Comparison of ENCODE assay signal across 24 mouse cellular contexts in genomic region chr3:84927901-84928300, GRCm38 (mm10).
A peak's percentile ranks its signal among the peaks of the same experiment; 100 is the strongest.
DNase-seq lines count a peak whose midpoint lies in the region; ATAC-seq and TF ChIP-seq lines count a peak whose summit lies in the region.
"Had no signal": no experiment of that assay in that cellular context is flagged by ENCODE, and none has a peak within 500 bp of the region (broad histone marks: within the 10 kb centered on the region; RNA-seq: fewer than 3 reads in every experiment).

No protein-coding gene starts in this region.

- no peaks in the 10 kb centered on the region for H3K27me3 ChIP-seq in forebrain, embryonic 12.5 days
- no peaks in the 10 kb centered on the region for H3K27me3 ChIP-seq in kidney, embryonic 15.5 days
- H3K27me3 ChIP-seq: limb, embryonic 12.5 days; liver, embryonic 13.5 days; neural tube, embryonic 13.5 days had no signal

- ATAC-seq in forebrain, embryonic 12.5 days (ENCODE audit: low FRiP score): no peak
- ATAC-seq in kidney, embryonic 15.5 days (replicated peaks; ENCODE audit: low FRiP score): no peak
- ATAC-seq: forebrain, postnatal 0 days had no signal

- no peak overlapping the region for H3K4me2 ChIP-seq in forebrain, embryonic 12.5 days
- H3K4me2 ChIP-seq in kidney, embryonic 15.5 days: no peak overlapping the region
- H3K4me2 ChIP-seq: hindbrain, embryonic 14.5 days; limb, embryonic 12.5 days; liver, embryonic 13.5 days; neural tube, embryonic 13.5 days had no signal

- DNase-seq in gastrocnemius, adult 2 months: no peak
- no peak for DNase-seq in gastrocnemius, postnatal 10 days
- peak; percentile 58 for DNase-seq in 416B (ENCODE audit: low read depth)
- DNase-seq in ES-E14 (ENCODE audit: low read depth, low spot score): peak; percentile 24
- DNase-seq in induced T-regulatory cell, adult 2 months (ENCODE audit: low read depth): peak; percentile 31
- DNase-seq in right cerebral cortex, postnatal 36 days (ENCODE audit: low spot score in 2 of 2): no peak
- DNase-seq: adrenal gland, postnatal 36 days; cerebellum, adult 11 months; cerebellum, adult 9-11 months; forebrain, postnatal 0 days; gastrocnemius, postnatal 36 days; kidney, adult 2 months; kidney, postnatal 14 days; liver, embryonic 13.5 days; midbrain, embryonic 14.5 days; right cerebral cortex, adult 18-20 months; thymus, adult 2 months; thymus, postnatal 4 days had no signal

- in situ Hi-C loops in ES-E14 (cut with MboI; ENCODE audit: low sequenced_read_pairs in 2 of 2, unreplicated experiment in 2 of 2): no loop called here

- intact Hi-C loops in gastrocnemius, adult 2 months (cut with DNase I): loop anchor here (5.0 kb wide), 1 partner anchor 449 kb away; no protein-coding TSS in a partner anchor

- peaks cover 0 to 2% of the 10 kb centered on the region in 2 experiments; a peak in 1 of 4 replicates for H3K4me1 ChIP-seq in ES-E14 (ENCODE audit: control insufficient read depth in 2 of 2, insufficient read depth in 2 of 2, low read length in 2 of 2, poor library complexity in 1 of 2)
- H3K4me1 ChIP-seq in forebrain, embryonic 12.5 days: no peaks in the 10 kb centered on the region; the same call in 1 of the 2 replicates
- no peaks in the 10 kb centered on the region for H3K4me1 ChIP-seq in kidney, embryonic 15.5 days
- H3K4me1 ChIP-seq: embryonic facial prominence, embryonic 10.5 days; limb, embryonic 12.5 days; neural tube, embryonic 13.5 days had no signal

- no peak overlapping the region for H3K9ac ChIP-seq in ES-E14 (ENCODE audit: insufficient read depth, low read depth, low read length, poor library complexity, severe bottlenecking)
- no peak overlapping the region for H3K9ac ChIP-seq in forebrain, embryonic 12.5 days
- no peak overlapping the region for H3K9ac ChIP-seq in kidney, embryonic 15.5 days
- H3K9ac ChIP-seq: forebrain, postnatal 0 days; hindbrain, embryonic 14.5 days; limb, embryonic 12.5 days; liver, embryonic 13.5 days; neural tube, embryonic 13.5 days had no signal

- TF ChIP-seq CTCF in gastrocnemius, adult 2 months (IDR thresholded peaks at IDR 0.05): no peak

- no peaks in the 10 kb centered on the region for H3K9me3 ChIP-seq in ES-E14 (ENCODE audit: control insufficient read depth, insufficient read depth, low read depth, low read length)
- no peaks in the 10 kb centered on the region for H3K9me3 ChIP-seq in forebrain, embryonic 12.5 days
- H3K9me3 ChIP-seq in kidney, embryonic 15.5 days (replicated peaks): no peaks in the 10 kb centered on the region
- H3K9me3 ChIP-seq: embryonic facial prominence, embryonic 10.5 days; limb, embryonic 12.5 days; liver, embryonic 13.5 days; neural tube, embryonic 13.5 days had no signal

- peak overlapping the region; percentile 91; the same call in 1 of the 2 replicates for H3K27ac ChIP-seq in gastrocnemius, adult 2 months
- no peak overlapping the region for H3K27ac ChIP-seq in ES-E14 (ENCODE audit: insufficient read depth, low read depth, low read length, poor library complexity, severe bottlenecking)
- no peak overlapping the region for H3K27ac ChIP-seq in forebrain, embryonic 12.5 days
- H3K27ac ChIP-seq in kidney, embryonic 15.5 days: no peak overlapping the region
- H3K27ac ChIP-seq: embryonic facial prominence, embryonic 10.5 days; hindbrain, embryonic 14.5 days; limb, embryonic 12.5 days; liver, embryonic 13.5 days; neural tube, embryonic 13.5 days had no signal

- WGBS in forebrain, embryonic 12.5 days: 85% methylated on average over 2 of the region's 2 CpGs
- WGBS in kidney, embryonic 15.5 days: 89% methylated on average over 2 of the region's 2 CpGs

- H3K36me3 ChIP-seq in ES-E14 (ENCODE audit: control insufficient read depth, insufficient read depth, low read length, poor library complexity, severe bottlenecking): no peaks in the 10 kb centered on the region
- H3K36me3 ChIP-seq in forebrain, embryonic 12.5 days (replicated peaks): no peaks in the 10 kb centered on the region
- H3K36me3 ChIP-seq in kidney, embryonic 15.5 days: no peaks in the 10 kb centered on the region
- H3K36me3 ChIP-seq: embryonic facial prominence, embryonic 10.5 days; limb, embryonic 12.5 days; liver, embryonic 13.5 days; neural tube, embryonic 13.5 days had no signal

- H3K4me3 ChIP-seq in gastrocnemius, adult 2 months: peak overlapping the region; percentile 71
- H3K4me3 ChIP-seq in ES-E14 (ENCODE audit: insufficient read depth in 1 of 2, low read depth in 1 of 2, low read length in 2 of 2, poor library complexity in 1 of 2, severe bottlenecking in 1 of 2): no peak overlapping the region
- H3K4me3 ChIP-seq in forebrain, embryonic 12.5 days (replicated peaks): no peak overlapping the region
- H3K4me3 ChIP-seq in kidney, embryonic 15.5 days (replicated peaks): no peak overlapping the region
- H3K4me3 ChIP-seq: embryonic facial prominence, embryonic 10.5 days; limb, embryonic 12.5 days; liver, embryonic 13.5 days; neural tube, embryonic 13.5 days had no signal

TF ChIP-seq in ES-E14, 5 proteins besides CTCF, POLR2A, EP300 and RAD21:
- no peak for TF ChIP-seq MAFK (IDR thresholded peaks at IDR 0.05; ENCODE audit: insufficient read depth, low read depth, low read length)
- TF ChIP-seq ZC3H11A (IDR thresholded peaks at IDR 0.05; ENCODE audit: borderline replicate concordance, low read depth, low read length): no peak
- no peak for TF ChIP-seq CHD2 (IDR thresholded peaks at IDR 0.05; ENCODE audit: low read depth, low read length)
- no peak for TF ChIP-seq ZNF384 (IDR thresholded peaks at IDR 0.05; ENCODE audit: low read depth, low read length)
- TF ChIP-seq HCFC1 (IDR thresholded peaks at IDR 0.05; ENCODE audit: borderline replicate concordance, insufficient read depth, low read length): no peak

Comparison
In these comparisons a context has a peak if more than half of its experiments do, and no peak if none do; other contexts are left out.
1. DNase-seq: peak in 416B (single experiment), ES-E14 (single experiment) and induced T-regulatory cell, adult 2 months (single experiment); none in gastrocnemius, adult 2 months (single experiment), gastrocnemius, postnatal 10 days (single experiment) and right cerebral cortex, postnatal 36 days (0 of 2).